Mouse (Mus musculus): ENCODE results near the gene Tmem63b.
A peak's percentile ranks its signal among the peaks of the same experiment; 100 is the strongest.

DNA sequence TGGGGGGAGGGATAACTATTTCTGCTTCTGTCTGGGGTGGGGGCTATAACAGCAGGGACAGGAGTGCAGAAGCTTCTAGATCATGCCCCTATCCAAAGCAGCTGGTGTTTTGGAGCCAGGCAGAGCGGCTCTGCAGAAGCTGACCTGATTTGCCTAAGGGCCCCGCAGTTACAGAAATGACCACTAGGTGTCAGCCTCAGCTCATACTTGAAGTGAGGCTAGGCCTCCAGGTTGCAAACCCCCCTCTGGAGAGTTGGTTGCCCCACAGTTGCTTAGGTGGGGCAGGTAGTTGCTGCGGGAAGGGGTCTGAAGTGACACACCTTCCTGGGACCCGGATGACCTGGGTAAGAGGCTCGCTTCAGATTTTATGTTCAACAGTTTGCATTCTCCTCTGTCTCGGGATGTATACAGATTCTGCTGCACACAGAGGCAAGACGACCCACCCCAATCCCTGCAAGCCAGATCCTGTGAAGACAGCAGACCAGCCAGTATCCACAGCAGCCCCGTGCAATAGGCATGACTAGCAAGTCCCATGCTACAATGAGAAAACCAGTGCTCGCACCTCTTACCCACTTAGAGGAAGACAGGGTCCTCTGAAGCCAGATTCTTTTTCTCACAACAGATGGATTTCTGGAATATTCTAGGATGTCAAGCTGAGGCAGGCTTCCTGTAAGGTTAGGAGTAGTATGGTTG, 44.6 kb upstream of the Tmem63b start:
- no peak for TF ChIP-seq POLR2A (IDR thresholded peaks at IDR 0.05; ENCODE audit: insufficient read depth, low read length)
- peak; percentile 79 for TF ChIP-seq CTCF (IDR thresholded peaks at IDR 0.05; ENCODE audit: low read depth, low read length)
- 0 out of 2 replicates have a peak, but pooled peaks have one; percentile 15 for TF ChIP-seq EP300 (IDR thresholded peaks at IDR 0.05; ENCODE audit: insufficient read depth, low read depth, low read length)

Measured in ES-Bruce4 (cell line).